Mouse (Mus musculus): Measurements from ENCODE around the gene H2-Aa.

- TF ChIP-seq CTCF (IDR thresholded peaks at IDR 0.05; ENCODE audit: borderline replicate concordance, insufficient read depth, low read depth, low read length) (no peak), POLR2A (IDR thresholded peaks at IDR 0.05; ENCODE audit: borderline replicate concordance, insufficient read depth, low read length) (no peak)
These were observed 15.5 kb downstream of the H2-Aa start for GRCm38 (mm10) chr17:34272102-34272501.

All from cerebellum, adult 2 months (tissue).